Mouse (Mus musculus) cerebellum, postnatal 14 days (tissue): ENCODE measurements around the gene Accs.

Experiments used
- DNase-seq, 2 experiments: peaks; one replicate each; pipeline ENCODE4 v3.0.0; 2021; ENCODE audit warnings: mixed read lengths in 2 of 2

The Accs gene

DNA sequence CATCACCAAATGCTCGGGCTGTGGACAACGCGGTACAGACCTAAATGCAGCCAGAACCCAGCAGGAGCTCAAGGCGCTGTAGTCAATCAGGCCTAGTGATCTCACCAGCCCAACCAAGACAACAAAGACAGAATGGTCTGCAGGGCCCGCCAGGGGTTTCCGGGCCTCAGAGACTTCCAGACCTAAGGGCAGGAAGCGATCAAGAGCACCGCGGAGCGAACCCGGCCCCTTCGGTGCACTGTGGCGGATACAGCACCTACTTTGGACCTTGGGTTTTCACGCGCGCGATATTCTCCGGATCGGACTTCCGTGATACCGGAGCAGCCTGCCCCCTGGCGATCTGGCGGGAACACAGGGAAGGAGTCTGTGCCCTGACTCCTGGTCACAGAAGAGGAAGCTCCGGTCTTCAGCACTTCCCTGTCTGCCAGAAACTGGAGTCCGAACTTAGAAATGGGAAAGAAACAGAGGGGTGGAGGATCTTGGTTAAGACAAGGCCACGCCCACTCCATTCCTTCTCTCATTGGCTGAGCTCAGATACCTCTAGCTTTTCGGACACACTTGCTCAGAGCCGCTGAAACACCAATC is at the start of gene Accs:
Accs (minus strand) TSS at position 439 of the 585 bp plus-strand sequence.
- peak; percentile 70 to 73 for DNase-seq

DNA sequence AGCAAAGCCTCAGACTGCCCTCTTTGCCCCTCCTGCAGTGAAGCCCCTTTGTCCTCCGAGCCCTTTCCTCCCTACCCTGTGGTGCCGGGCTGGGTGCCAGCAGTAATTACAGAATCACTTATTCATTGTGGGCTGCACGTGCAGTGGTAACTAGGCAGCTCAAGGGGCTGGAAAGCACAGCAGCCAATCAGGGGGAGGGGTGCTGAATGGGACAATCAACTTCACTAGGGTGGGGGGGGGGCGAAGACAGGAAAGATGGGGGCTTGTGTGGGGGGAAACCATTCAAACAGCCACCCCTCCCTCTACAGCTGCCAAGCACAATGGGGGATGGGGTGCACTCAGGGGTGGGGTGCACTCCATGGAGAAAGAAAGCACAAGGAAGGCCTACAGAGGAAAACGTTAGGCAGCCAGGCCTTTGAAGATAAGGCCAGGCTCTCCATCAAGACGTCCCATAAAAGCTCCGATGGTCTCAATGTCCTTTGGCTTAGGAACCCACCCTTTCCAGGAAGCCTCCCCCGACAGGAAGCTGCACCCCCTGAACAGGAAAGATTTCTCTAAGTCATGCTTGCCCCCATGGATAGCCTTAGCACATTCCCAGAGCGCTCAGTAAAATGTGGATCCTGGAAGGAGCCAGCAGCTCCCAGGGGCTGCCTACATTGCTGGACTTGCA is 42.0 kb upstream of the Accs start:
- DNase-seq = peak; percentile 37 to 68

DNA sequence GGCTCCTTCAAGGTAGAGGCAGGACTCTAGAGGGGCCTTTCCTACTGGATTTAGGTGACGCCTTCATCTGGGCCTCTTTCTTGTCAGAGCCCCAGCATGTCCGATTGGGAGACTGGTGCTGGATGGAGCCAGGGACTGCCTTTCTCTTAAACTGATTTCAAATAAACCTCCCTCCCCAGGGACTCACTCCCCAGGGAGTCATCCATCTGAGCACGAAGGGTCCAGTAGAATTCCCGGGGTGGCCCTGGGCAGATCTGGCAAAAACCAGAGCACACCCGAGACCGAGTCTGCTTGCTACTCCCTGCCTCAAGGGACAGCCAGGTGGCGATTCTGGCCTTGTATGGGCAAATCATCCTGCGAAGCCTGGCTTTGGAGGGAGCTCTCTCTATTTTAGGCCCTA is 40.4 kb upstream of the Accs start:
- no peak for DNase-seq

DNA sequence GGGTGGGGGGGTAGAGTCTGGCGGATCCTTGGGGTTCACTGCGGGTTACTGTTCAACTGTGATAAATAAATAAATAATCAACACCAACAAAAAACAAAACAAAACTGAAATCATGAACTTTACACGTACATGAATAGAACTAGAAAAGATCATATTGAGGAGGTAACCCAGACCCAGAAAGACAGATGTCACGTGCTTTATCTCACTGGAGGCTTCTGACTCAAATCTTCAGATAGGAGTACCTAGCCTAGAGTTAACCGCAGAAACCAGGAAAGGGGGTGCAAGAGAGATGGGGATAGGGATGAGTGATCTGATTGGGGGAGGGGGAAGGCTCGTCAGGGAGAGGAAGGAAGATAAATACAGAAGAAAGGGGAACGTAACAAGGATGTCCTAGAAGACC is 39.3 kb upstream of the Accs start:
- DNase-seq = no peak

DNA sequence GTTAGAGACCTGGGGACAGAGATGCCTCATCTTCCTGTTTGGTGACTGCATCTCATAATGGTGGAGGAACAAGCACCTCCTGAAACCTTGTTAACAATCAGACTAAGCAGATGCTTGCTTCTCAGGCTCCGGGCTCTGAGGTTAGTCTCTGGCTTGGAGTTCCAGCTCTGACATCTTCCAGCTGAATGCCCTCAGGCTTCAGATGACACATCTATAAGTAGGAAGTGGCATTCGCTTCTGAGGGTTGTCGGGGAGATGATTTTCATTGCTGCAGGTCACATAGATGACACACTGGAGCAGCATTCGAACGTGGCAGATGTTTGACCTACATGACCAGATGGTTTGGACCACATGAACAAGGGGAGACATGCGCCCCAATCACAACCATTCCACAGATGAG is 38.6 kb upstream of the Accs start:
- no peak for DNase-seq

DNA sequence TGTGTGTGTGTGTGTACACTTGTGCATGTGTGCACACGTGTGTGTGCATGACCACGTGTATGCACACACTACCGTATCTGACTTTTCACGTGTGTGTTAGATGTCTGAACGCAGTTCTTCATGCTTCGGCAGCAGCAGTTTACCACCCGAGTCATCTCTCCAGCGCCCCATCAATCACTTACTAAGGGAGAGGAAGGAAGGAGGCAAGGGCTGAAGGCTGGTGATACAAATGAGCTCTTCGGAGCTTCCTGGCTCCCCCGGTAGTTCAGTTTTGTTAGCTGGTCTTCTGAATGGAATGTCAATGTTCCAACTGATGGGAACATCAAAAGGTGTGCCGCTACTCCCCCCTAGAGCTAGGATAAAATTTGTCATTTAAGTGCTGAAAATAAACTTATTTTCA is 37.5 kb upstream of the Accs start:
- DNase-seq = no peak

DNA sequence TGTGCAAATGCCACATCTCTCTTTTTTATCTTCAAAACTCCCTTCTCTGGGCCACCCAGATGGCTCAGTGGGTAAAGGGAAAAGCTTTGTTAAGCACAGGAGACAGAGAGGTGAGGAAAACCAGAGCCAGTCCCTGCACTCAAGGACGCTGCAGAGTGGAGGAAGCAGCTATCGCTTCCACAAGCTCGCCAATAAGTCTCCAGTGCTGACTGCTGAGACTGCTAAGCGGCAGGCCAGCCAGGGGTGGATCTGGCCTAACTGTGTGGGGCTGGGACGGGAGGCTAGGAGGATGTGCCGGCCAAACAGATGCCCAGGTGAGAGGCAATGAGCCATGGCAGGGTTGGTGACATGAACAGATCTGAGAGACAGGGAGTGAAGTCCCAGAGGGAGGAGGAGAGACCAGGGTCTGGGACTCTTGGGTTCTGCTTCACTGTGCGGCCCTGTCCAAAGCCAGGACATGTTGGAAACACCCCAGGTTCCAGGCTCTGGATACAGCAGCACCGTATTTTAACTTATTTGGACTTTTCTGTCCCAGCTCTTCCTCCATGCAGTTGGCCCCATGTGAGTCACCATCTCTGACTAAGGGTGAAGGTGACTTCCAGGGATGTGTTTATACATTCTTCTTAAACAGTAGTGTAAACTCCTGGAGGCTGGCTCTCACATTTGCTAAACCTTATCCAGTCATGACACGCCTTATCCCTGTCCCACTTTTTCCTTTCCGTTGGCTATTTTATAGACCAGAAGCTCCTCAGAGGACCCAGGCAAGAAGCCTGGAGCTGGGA is 36.5 kb upstream of the Accs start:
- DNase-seq = no peak

DNA sequence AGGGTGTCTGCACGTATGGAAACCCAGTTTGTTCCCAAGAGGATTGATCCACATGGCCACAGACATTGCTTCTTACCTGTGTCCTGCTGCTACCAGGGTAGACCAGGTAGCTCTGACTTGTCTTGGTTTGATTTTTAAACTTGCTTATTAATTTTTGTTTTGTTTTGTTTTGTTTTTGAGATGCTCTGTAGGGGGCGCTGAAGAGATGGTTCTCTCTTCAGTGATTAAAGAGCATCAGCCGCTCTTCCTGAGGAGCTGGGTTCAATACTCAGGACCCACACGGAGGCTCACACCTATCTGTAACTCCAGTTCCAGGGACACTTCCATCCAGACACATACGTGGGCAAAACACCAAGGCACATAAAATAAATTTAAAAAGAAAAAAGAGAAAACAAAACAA is 33.3 kb upstream of the Accs start:
- no peak for DNase-seq

DNA sequence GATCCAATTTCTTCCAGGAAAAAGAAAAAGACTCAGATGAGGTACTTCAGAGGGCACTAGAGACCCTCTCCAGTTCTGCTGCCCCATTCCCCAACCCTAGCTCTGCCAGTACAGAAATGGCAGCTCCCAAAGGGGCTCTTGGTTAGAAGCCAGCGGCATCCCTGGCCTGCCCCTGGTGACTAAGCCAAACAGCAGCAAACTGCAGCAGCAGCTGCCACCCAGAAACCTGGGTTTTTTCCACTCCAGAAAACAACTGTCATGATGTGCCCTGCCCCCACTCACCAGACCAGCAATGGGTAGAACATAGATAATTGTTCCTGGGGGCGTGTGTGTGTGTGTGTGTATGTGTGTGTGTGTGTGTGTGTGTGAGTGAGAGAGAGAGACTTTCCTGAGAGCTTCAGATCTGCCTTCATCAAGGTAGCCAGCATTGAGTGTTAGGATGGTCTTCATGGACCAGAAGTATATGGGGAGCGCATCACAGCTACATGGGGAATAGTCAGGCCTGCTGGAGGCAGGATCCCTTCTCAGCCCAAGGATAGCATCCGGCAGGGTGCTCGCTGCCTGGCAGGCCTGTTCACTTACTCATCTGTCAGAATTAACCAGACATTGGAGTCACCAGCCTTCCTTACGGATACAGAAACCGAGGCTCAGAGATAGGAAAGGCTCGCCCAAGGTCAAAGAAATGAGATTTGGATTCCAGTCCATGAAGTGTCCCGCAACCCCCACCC is 32.1 kb upstream of the Accs start:
- no peak for DNase-seq

DNA sequence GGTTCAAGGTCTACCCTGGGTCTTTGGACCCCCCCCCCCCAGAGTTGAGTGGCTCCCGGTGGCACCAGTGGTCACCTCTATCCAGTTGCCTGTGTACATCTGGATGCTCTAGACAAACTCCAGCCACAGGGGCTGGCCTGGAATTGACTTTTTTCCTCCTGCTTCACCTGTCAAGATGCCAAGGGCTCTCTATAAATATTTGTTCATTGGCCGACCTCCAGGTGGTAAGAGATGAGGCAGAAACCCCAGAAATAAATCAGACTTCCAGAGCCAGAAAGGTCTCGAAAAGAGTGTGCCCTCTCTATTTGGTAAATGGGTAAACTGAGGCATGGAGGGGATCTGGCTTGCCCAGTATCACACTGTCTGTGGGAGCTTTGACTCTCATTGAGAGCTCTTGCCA is 31.2 kb upstream of the Accs start:
- DNase-seq = no peak

DNA sequence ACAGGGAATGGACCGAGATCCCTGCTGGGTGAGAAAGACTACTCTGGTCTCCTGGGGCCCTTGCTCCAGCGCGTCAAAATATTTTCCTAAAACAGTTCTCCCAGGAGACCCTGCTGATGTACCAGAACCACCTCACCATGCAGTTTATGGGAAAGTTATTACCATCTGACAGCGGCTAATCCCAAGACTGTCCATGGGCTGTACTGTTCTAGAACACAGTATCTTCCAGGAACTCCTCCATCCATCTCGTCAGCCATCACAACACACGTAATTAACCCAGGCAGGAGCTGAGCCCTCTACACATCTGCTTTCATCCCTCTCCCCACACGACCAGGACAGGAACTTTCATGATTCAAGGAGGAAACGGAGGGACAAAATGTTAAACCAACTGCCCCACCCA is 30.7 kb upstream of the Accs start:
- no peak for DNase-seq

DNA sequence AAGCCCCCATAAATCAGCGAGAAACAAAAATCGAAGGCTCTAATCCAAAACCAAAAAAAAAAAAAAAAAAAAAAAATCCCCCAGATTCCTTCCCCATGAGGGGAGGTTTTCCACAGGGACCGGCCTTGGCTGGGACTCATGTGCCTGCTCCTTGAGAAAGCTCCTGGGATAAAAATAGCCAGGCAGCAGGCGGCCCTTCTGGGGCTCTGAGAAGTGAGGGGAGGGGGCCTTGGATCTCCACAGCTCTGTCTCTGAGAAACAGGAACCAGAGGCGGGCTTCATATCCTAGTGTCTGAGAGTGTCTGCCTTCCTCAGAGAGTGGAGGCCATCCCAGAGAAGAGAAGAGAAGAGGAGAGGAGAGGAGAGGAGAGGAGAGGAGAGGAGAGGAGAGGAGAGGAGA is 27.3 kb upstream of the Accs start:
- no peak for DNase-seq

DNA sequence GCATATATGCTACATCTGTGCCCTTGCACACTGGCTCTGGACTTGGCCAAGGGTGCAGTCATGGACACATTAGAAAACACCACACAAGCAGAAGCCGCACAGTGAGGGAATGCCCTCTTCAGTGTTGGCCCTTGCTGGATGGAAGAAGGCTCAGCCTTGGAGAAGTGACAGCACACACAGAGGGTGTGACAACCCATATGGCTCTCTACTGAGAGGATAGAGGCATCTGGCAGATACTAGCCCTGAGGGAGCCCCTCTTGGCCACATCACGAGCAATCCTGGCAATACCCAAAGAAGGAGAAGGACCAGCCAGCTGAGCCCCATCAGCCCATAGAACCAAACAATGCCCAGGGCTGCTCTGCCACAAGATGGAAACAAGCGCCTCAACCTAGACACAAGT is 24.9 kb upstream of the Accs start:
- peak; percentile 43 to 54 for DNase-seq

DNA sequence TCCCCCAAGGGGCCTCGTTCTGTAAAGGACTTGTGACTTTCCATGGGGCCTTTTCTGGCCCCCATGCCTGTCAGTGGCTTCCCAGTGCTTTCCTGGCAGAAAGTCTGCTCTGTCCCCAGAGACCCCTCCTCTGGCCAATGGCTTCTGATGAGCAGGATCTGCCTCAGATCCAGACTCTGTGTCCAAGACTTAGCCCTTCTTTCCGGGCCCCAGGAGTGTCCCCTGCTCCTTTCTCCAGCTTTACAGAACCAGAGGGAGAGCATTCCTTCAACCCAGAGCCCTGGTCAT is 24.4 kb upstream of the Accs start:
- DNase-seq = no peak

DNA sequence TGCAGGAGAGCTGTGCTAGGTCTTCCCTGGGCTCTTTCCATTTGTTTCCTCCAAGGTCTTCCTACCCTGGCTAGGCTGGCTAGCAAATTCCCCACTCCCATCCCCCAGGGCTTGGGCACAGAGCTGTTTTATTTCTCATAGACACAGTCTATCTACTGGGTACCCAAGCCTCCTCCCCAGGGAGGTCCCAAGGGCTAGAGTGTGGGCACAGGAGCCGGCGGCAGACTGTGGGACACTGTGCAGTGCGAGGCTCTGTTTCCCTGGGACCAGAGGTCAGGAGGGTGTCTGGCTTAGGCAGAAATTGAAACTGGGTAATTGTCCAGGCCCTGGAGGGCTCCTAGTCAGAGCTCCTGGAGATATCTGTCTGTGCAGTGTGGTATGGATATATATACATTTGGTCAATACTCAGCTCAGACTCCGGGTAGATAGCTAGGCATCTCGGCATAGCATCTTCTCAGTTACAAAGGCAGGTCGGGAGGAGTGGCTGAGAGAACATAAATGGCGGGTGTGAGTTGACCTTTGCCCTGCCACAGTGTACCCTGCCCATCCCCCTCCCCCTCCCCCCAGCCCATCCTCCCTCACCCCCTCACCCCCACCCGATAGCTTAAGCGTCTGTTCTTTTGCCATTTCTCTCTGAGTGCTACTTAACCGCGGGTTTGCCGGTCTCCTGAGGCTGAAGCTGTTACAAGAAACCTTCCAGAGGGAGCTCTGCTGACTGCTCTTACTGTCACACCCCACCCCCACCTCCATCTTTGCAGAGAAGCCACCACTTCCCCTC is 23.9 kb upstream of the Accs start:
- no peak for DNase-seq

DNA sequence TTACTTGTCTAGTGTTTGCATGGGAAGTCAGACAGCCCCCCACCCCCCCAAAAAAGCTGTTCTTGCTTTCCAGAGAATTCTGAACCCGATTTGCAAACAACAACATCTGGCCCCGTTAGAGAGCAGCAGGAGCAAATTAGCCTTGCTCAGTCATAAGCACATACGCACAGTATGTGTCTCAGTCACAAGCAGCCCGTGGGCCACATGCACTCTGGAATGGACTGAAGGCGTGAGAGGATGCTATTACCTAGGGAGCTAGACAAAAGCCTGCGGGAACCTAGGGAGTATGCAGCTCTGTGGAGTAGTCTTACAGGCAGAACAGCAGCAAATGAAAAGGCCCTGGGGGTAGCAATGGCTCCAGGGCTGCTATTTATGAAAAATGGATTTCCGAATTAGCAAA is 22.5 kb upstream of the Accs start:
- DNase-seq = no peak

DNA sequence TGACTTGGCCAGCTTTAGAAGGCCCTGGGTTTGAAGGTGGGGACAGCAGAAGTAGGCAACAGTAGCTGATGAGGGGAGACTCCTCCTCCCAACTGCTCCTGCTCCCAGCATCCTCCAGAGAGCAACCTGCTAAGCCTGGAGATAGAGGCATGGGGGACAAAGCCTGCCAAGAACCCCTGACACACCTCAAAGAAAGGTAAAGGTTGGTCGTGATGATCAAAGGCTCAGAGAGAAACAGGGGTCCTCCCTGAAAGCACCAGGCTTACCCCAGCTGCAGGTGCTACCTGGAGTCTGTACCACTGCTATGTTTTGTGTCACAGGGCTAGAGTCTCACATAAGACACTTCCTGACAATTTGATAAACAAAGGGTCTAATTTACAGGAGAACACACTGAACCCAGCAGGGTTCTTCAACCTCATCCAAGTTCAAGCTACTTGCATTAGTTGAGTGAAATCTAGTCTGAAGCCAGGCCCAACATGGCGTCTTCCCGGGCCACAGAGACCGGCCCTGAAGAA is 21.7 kb upstream of the Accs start:
- DNase-seq = no peak

DNA sequence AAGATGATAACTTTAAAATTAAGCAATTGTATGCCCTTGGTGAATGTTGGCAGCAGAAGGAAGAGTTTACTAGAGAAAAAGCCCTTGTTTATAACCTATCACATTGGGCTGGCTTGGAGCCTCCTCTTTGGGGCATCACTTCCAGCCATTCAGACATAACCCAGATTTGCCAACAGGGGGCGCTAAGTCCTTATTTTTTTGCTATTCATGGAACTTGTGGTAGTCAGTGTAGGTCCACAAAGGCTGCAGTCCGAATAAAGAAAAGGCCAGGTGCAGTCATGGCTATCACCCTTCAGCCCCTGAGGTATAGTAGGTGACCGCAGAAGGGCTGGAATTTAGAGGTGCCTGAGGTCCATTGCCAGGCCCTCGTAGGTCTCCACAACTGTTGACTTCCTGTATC is 21.1 kb upstream of the Accs start:
- DNase-seq = peak; percentile 83 to 87

DNA sequence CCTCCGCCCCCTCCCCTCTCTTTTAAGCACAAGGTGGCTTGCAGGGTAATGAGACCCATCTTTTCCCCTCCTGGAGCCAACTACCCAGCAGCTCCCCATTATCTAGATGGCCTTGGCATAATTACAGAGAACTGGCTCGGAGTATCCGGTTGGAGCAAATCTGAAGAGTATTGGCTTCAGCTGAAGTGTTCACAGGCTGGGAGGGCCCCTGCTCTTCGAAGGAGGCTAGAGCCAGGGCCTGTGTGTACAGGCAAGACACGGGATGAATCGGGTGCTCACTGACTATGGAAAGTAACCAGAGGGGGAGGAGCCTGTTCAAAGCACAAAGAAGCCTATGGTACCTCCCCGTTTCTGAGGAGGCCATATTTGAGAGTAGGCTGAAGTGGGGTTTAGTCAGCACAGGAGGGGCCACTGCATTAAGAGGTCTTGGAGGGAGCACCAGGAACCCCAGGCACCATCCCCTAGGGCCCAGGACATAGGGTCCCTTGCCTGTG is 19.4 kb upstream of the Accs start, which contains the start of gene Accsl:
Accsl (minus strand) TSS at position 51 of the 494 bp plus-strand sequence.
- no peak for DNase-seq

DNA sequence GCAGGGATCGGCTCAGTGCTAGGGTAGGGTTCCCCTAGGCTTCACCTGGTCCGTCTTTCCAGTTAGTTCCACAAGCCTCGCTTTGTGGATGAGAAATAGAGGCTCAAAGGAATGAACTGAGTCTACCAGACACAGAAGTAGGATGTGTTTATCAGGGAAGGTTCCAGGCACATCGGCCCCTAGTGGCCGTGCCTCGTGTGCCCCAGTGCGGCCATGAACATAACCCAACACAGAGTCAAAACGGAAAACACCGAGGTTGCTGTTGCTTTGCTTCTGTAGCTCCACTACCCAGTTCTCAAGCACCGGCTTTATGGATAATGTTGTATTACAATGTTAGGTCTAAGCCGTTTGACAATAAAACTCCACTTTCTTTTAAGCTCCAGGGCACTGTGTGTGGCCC is 18.8 kb upstream of the Accs start:
- no peak for DNase-seq

DNA sequence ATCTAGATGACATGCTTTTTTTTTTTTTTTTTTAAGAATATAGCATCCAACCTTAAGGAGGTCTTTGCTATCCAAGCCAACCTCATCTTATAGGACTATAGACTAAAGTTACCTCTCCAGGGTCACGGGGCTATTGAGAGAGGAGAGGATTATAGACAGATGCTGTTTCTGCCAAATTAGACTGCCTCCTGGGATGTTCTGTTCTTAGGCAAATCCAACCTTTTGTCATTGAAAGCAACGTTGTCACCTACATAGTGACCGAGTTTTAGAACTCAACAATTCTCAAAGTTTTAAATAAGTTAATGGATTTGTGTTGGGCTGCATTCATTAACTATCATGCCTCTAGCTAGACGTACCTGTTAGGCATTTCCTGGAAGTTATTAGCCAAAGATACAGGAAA is 13.5 kb upstream of the Accs start:
- DNase-seq = no peak

DNA sequence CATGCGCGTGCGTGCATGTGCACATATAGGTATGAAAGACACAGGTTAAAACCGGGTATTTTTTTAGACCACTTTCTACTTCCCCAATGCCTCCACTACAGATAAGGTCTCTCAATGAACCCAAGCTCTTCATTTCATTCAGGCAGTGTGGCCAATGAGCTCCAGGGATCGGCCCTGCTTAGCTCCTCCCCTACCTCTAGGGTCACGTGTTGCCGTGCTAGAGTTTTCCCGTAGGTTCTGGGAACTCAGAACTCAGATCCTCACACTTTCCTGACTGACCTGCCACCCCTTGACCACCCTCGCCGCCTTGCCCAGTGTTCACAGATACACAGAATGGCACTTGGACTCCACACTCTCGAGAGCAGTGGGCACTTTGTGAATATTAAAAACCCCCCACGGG is 9.1 kb upstream of the Accs start:
- DNase-seq = no peak

DNA sequence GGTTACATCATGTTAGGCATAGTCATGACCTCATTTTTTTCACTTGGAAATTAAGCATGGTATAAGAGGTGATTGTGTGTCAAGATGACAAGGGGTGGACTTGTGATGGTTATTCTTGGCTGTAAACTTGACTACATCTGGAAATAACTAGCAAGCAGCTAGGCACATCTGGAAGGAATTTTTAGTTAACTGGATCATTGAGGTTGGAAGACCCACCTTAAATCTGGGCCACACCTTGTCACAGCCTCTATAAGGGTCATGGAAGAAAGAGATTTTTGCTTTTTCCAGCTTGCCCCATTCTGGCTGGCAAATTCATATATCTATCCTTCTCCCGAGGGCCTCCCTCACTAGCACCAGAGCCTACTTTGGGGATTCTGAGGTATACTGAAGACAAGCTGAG is 1.6 kb upstream of the Accs start:
- DNase-seq = no peak
